Mouse (Mus musculus) forebrain, embryonic 10.5 days (tissue): ENCODE measurements around the gene Pam. TPM values are rescaled to one million over a fixed set of nuclear protein-coding genes. Genes with fewer than 3 reads are reported as not detected.

Source experiments
- DNase-seq: peaks from one replicate; pipeline ENCODE4 v3.0.0-alpha.2; 2017; ENCODE audit warnings: low spot score; ENCODE audit errors: extremely low spot score
- H3K27ac ChIP-seq: fragments of 300-500 bp; sonication (generic); 2 replicates; pipeline ENCODE4 v1.5.1; 2016; ENCODE audit warnings: mild to moderate bottlenecking
- H3K27me3 ChIP-seq: fragments of 300-500 bp; sonication (generic); 2 replicates; pipeline ENCODE4 v1.6.1; 2016; ENCODE audit warnings: mild to moderate bottlenecking; ENCODE audit not compliant: poor library complexity, severe bottlenecking
- H3K36me3 ChIP-seq: fragments of 300-500 bp; sonication (generic); replicated peaks from 2 replicates; pipeline ENCODE4 v1.6.1; 2016; ENCODE audit warnings: mild to moderate bottlenecking, moderate library complexity
- H3K4me1 ChIP-seq: fragments of 300-500 bp; sonication (generic); 2 replicates; pipeline ENCODE4 v1.6.1; 2016
- H3K4me3 ChIP-seq: fragments of 300-500 bp; sonication (generic); 2 replicates; pipeline ENCODE4 v1.5.1; 2016; ENCODE audit warnings: mild to moderate bottlenecking, moderate library complexity
- H3K9me3 ChIP-seq: fragments of 300-500 bp; sonication (generic); 2 replicates; pipeline ENCODE4 v1.6.1; 2016; ENCODE audit warnings: mild to moderate bottlenecking, moderate library complexity
- WGBS: fragments of 180-500 bp; shearing (Covaris S2); methylation state at CpG from one replicate; pipeline ENCODE4 v1.1.7; 2016; 5-methylcytosine and 5-hydroxymethylcytosine counted together
- polyA plus RNA-seq: library from polyadenylated mRNA; unstranded; fragments of >200 nt; fragmentation: Nextera tagmentation; extraction: Ambion mirVana; gene quantifications from 2 replicates; pipeline ENCODE4 v1.2.1, GENCODE M21; 2016

Gene Pam
- polyA plus RNA-seq, 1 experiment from 2014 or later, result 13.8 TPM

DNA sequence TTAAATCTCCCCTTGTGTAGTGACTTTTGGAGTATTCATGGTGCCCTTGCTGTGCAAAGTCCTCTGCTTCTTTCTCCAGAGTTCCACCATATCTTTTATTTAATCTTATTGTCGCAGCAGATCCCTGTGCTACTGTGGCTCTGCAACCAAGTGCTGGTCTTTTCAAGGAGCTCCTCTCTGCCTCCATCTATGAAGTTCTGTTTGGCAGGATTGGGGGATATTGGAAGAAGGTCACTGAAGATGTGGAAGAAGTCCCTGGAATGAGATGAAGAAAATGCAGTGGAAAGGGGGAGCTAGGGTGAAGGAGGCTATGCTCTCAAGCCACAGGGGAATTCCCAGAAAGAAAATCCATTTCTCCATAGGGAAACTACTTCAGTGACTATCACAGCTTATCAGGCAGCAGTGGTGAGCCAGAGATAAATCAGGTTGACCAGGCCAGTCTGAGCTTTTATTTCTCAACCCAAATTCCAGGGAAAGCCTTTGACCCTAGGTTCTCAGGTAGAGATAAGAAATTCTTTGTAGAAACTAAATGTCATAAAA is 1.0 kb upstream of the Pam start:
- no peak for DNase-seq
- 60% methylated on average over 1 of the region's 1 CpGs for WGBS

DNA sequence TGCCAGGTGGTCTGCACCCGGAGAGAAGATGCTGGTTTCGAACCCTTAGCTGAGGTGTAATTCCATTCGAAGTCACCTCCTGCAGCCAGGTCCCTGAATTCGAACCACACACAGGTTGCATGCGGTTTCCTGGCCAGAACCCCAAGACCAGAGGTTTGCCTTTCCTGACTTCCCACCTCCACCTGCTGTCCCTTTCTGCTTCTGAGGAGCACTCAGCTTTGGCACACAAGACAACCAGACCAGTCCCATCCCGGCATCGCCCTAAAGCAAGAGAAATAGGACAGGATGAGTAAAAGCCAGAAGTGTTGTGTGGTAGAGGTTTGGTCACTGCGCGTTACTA is 515 bp upstream of the Pam start:
- Histone ChIP-seq H3K4me1 (peaks cover 33% of the 10 kb centered on the region), H3K27me3 (peaks cover 7% of the 10 kb centered on the region; the same call in 1 of the 2 replicates), H3K9me3 (no peaks in the 10 kb centered on the region), H3K36me3 (no peaks in the 10 kb centered on the region), H3K27ac (peak overlapping the region; percentile 93), H3K4me3 (peak overlapping the region; percentile 78)
- DNase-seq, result no peak
- WGBS, result 38% methylated on average over 9 of the region's 9 CpGs

More for the DNA sequence above, 1.0 kb upstream of the Pam start:
- Histone ChIP-seq H3K4me1 (peaks cover 33% of the 10 kb centered on the region), H3K36me3 (no peaks in the 10 kb centered on the region), H3K4me3 (peak overlapping the region; percentile 78), H3K27me3 (peaks cover 7% of the 10 kb centered on the region; the same call in 1 of the 2 replicates), H3K9me3 (no peaks in the 10 kb centered on the region), H3K27ac (no peak overlapping the region)

DNA sequence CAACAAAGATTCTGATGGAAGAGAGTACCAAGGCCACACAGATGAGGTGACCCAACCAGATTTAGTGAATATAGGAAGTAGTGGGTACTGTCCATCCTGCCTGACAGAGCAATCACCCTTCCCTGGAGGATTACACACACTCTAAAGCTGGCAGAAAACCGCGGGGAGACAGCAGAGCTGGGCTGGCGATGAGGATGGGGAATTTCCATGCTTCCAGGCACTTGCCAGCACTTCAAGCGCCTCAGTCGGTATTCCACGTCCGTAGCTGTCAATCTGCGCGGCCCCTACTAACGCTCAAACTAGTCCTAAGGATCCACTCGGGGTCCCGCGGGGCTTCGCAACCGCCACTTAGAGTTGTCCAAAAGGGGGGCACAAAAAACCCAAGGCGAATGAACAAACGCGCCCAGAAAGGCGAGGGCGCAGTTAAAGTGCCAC is 618 bp downstream of the Pam start:
- no peaks in the 10 kb centered on the region for H3K9me3 ChIP-seq
- H3K4me3 ChIP-seq, result peak overlapping the region; percentile 78
- peaks cover 7% of the 10 kb centered on the region; the same call in 1 of the 2 replicates for H3K27me3 ChIP-seq
- DNase-seq, result peak; percentile 47
- peaks cover 33% of the 10 kb centered on the region for H3K4me1 ChIP-seq
- under 1% methylated on average over 20 of the region's 20 CpGs for WGBS
- H3K27ac ChIP-seq, result peak overlapping the region; percentile 93
- H3K36me3 ChIP-seq, result no peaks in the 10 kb centered on the region

DNA sequence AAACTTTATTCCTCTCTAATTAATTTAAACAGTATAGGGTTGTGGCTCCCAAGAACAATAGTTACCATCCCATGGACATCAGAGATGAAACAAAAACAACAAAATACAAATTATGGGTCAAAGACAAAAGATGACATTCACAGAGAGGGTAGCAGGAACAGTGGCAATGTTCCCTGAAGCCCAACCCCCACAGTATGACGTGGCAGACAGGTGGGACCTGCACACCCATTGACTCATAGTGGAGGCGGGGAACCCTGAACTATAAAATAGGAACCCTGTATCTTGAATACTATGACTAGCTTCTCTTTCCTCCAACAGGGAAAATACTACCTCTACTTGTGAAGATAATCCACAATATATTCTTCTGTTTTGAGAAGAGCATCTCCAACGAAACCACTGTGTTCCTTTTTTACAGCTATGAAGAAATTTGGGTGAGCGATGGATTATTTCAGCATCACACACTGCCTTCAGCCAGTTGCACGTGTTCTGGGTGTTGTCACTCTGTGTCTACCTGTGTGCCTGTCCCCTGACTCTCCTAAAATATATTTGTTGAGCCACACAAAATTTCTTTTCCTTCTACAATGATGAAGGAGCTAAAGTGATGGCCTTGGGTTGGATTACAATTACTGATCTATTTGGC is 6.0 kb downstream of the Pam start:
- H3K36me3 ChIP-seq, result no peaks in the 10 kb centered on the region
- no peak overlapping the region for H3K27ac ChIP-seq
- no peak for DNase-seq
- no peaks in the 10 kb centered on the region for H3K27me3 ChIP-seq
- 90% methylated on average over 5 of the region's 5 CpGs for WGBS
- no peak overlapping the region for H3K4me3 ChIP-seq
- peaks cover 35% of the 10 kb centered on the region for H3K4me1 ChIP-seq
- no peaks in the 10 kb centered on the region for H3K9me3 ChIP-seq

DNA sequence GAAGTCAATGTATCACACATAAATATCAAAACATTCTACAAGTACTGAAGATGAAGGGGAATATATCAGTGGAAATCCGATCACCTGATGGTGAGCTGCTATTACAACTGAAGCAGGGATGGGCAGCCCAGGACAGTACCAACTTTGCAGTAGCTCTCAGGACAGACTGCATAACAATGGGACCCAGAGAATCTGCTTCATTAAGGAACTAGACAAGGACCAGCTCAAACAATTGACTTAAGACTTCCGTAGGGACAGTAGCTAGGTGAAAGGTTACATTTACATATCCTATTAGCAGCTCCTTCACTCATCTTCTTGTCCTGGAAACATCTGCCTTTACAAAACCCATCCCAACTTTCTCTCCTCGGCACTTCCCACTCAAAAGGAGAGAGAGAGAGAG is 9.0 kb downstream of the Pam start:
- no peak overlapping the region for H3K27ac ChIP-seq
- no peaks in the 10 kb centered on the region for H3K27me3 ChIP-seq
- WGBS, result 27% methylated on average over 3 of the region's 3 CpGs
- no peak overlapping the region for H3K4me3 ChIP-seq
- H3K36me3 ChIP-seq, result no peaks in the 10 kb centered on the region
- H3K4me1 ChIP-seq, result peaks cover 50% of the 10 kb centered on the region
- no peaks in the 10 kb centered on the region for H3K9me3 ChIP-seq
- no peak for DNase-seq

DNA sequence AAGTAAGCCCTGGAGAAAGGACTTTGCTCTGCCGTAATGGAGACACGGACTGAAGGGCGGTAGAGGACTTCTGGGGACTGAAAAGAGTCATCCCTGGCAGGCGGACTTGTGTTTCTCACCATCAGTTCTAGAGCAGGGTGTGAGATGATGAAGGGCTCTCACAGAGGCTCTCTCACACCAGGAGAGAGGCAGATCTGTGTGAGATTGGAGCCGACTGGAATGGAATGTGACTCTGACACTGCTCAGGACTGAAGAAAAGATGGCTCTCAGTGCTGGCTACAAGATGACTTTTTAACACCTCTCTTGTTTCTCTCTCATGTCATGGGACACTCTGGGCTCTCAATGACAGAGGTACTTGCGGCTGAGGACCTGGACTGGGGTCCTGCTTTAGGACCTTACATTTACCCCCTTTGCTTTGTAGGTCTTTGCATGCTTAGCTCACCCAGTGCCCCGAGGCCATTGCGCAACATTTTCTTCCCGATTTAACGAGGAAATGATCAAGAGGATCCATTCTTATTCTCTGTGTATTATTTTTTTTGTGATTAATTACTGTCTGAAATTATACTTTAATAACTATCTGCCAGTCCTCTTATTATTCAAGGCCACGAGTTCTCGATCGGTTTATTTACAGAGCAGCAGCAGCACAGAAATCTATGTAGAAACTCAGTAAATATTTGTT is 10.7 kb downstream of the Pam start:
- H3K9me3 ChIP-seq, result no peaks in the 10 kb centered on the region
- DNase-seq, result no peak
- H3K4me1 ChIP-seq, result peaks cover 60% of the 10 kb centered on the region
- no peaks in the 10 kb centered on the region for H3K27me3 ChIP-seq
- no peak overlapping the region for H3K27ac ChIP-seq
- H3K36me3 ChIP-seq, result no peaks in the 10 kb centered on the region
- H3K4me3 ChIP-seq, result no peak overlapping the region
- WGBS, result 80% methylated on average over 13 of the region's 13 CpGs

DNA sequence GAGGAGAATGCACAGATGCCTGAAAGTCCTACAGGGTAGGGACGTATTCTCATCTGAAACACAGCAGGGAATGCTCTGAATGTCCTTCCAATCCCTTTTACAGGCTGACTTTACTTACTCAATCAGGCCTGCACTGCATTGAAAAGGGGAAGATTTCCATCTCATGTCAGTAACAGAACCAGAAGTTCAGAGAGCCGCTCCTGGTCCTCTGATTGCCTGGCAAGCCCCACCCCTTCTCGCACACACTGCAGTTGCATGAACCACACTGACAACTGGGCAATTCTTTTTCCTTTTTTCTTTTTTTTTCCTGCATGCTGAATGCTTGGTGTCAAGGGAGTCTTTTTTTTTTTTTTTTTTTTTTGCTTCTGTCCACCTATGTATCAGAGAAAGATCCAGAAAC is 11.9 kb downstream of the Pam start:
- no peak for DNase-seq
- peaks cover 60% of the 10 kb centered on the region for H3K4me1 ChIP-seq
- no peaks in the 10 kb centered on the region for H3K27me3 ChIP-seq
- peak overlapping the region; percentile 69 for H3K27ac ChIP-seq
- no peaks in the 10 kb centered on the region for H3K36me3 ChIP-seq
- no peak overlapping the region for H3K4me3 ChIP-seq
- H3K9me3 ChIP-seq, result no peaks in the 10 kb centered on the region
- WGBS, result 59% methylated on average over 3 of the region's 3 CpGs

DNA sequence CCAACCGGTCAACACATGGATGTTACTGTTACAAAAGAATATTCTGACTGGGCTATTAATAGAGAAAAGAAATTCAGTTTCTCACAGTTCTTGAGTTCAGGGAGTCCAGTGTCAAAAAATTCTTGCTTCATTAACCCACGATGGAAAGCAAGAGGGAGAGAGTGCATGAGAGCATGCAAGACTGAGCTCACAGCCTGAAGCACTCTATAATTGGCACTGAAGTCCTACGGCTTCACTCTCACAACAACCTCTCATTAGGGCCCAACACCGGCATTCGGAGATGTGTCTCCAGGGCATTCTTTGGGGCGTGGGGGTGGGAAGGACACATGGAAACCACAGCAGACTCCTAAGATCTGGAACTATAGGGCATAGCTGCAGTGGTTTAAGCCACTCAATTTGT is 12.5 kb downstream of the Pam start:
- no peaks in the 10 kb centered on the region for H3K36me3 ChIP-seq
- no peak for DNase-seq
- no peaks in the 10 kb centered on the region for H3K27me3 ChIP-seq
- 45% methylated on average over 6 of the region's 6 CpGs for WGBS
- no peaks in the 10 kb centered on the region for H3K9me3 ChIP-seq
- peaks cover 60% of the 10 kb centered on the region for H3K4me1 ChIP-seq
- peak overlapping the region; percentile 69 for H3K27ac ChIP-seq
- no peak overlapping the region for H3K4me3 ChIP-seq

DNA sequence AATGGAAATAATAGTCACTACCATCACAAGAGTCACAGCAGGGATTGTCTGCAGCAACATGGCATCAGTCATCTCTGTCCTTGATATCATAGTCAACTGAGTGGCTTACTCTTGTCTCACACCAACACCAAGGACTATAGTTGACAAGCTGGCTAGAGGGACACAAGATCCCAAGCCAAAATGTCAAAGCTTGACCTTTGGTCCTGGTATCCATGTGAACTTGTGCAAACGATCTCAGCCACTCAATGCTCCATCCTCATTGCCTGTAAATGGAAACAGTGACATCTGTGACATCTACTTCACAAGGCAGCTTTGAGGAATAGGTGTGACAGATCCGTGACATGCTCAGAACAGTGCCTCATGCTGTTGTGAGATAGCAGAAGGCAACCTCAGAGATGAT is 15.0 kb downstream of the Pam start:
- Histone ChIP-seq H3K4me3 (no peak overlapping the region), H3K27me3 (no peaks in the 10 kb centered on the region), H3K27ac (no peak overlapping the region), H3K4me1 (peaks cover 45% of the 10 kb centered on the region), H3K9me3 (no peaks in the 10 kb centered on the region), H3K36me3 (no peaks in the 10 kb centered on the region)
- DNase-seq, result no peak
- 75% methylated on average over 2 of the region's 2 CpGs for WGBS

DNA sequence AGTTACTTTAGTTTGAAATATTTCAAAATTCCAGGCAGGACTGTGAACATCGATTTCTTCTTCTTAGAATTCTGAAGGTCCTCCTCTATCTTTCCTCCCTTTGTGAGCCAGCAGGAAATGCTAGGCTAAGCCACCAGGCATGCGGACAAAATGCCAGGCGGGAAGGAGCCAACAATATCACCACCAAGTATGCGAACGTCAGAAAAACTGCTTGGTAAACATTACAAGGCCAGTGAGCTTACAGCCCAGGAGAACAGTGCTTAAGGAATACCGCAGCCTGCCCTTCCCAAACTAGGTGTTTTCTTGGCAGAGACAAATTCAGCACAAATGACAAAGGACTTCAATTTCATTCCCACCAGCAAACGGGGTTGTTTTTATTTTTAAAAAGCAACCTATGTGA is 15.8 kb downstream of the Pam start:
- no peak overlapping the region for H3K4me3 ChIP-seq
- no peaks in the 10 kb centered on the region for H3K36me3 ChIP-seq
- H3K9me3 ChIP-seq, result no peaks in the 10 kb centered on the region
- 82% methylated on average over 7 of the region's 7 CpGs for WGBS
- DNase-seq, result no peak
- H3K4me1 ChIP-seq, result peaks cover 40% of the 10 kb centered on the region
- H3K27me3 ChIP-seq, result no peaks in the 10 kb centered on the region
- H3K27ac ChIP-seq, result no peak overlapping the region

DNA sequence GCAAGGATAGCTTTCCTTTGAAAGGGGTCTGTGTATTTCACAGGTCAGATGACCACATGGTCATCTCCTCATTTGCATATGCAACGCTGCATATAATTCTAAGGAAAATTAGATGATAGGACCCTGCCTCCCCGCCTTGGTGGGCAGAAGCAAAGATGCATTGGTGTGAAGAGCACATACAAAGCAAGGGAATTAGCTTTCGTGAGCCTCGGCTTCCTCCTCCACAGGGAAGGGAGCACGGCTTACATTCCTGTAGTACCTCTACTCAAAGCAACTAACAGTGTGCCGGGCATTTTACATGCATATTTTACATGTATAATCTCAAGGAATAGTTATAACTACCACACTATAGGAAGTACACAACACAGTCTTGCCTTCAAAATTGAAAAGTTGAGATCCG is 16.7 kb downstream of the Pam start:
- Histone ChIP-seq H3K36me3 (no peaks in the 10 kb centered on the region), H3K9me3 (no peaks in the 10 kb centered on the region), H3K4me3 (no peak overlapping the region), H3K27ac (no peak overlapping the region), H3K27me3 (no peaks in the 10 kb centered on the region), H3K4me1 (peaks cover 35% of the 10 kb centered on the region)
- 91% methylated on average over 7 of the region's 7 CpGs for WGBS
- no peak for DNase-seq

DNA sequence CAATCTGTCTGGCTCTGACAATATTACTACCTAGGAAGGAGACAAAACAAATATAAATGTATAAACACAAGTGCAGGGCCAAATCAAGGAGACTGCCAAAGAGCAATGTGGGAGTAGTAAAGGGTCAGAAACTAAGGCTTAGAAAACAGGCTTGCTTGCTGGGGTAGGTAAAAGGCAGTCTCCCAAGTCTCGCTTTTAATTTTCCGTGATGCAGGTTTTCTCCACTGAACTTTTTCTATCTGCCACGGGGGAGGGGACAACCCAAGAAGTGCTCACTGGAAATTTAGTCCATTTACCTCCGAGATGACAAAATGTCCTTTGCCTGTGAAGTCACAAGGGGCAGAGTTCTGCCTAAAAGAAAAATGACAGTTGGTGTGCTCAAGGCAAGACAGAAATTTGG is 21.6 kb downstream of the Pam start:
- no peaks in the 10 kb centered on the region for H3K9me3 ChIP-seq
- H3K36me3 ChIP-seq, result no peaks in the 10 kb centered on the region
- H3K4me3 ChIP-seq, result no peak overlapping the region
- no peak overlapping the region for H3K27ac ChIP-seq
- H3K27me3 ChIP-seq, result no peaks in the 10 kb centered on the region
- WGBS, result 78% methylated on average over 4 of the region's 4 CpGs
- peaks cover 26% of the 10 kb centered on the region for H3K4me1 ChIP-seq
- no peak for DNase-seq

DNA sequence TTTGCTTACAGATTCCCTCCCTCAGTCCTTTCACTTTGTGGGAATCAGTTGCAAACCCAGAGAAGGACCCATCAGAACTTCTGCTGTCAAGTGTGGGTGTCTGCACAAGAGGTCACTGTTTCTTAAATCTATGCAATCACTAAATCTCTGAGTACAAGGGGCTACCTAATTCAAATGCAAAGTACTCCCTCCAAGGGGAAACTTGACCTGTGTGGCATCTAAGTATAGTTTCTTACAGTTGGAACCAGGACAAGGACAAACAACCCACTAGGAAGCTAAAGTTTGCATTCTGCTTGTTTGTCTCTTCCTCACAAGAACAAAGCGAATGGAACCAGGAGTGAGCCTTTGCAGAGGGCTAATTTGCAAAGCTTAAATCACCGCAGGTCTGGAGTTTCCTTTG is 22.3 kb downstream of the Pam start:
- Histone ChIP-seq H3K27me3 (no peaks in the 10 kb centered on the region), H3K9me3 (no peaks in the 10 kb centered on the region), H3K4me1 (peaks cover 26% of the 10 kb centered on the region), H3K27ac (no peak overlapping the region), H3K4me3 (no peak overlapping the region), H3K36me3 (no peaks in the 10 kb centered on the region)
- DNase-seq, result no peak
- 32% methylated on average over 2 of the region's 2 CpGs for WGBS
